Mouse (Mus musculus): ENCODE results near the gene Nos3.

DNA sequence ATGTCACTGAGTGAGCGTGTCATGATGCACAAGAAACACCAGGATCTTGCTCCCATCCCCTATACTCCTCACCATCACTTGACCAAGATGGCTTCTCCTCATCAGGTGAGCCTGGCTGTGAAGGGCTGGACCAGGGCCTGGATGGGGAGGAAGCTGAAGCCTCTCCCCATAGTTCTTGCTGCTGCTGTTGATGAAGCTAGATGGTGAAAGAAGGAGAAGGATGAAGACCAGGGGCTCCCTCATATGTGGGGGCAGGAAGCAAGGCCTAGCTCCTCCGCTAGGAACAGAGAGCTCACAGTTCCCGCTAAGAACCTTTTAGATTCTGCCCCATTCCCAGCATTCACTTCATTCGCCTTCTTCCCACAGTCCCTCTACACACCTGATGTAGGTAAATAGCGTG, 20.8 kb downstream of the Nos3 start:
- TF ChIP-seq CTCF (IDR thresholded peaks at IDR 0.05; ENCODE audit: low read depth) (no peak), EP300 (IDR thresholded peaks at IDR 0.05; ENCODE audit: low read depth) (no peak)
